Comparison of ENCODE assay signal across 8 mouse cellular contexts in the genomic region with DNA sequence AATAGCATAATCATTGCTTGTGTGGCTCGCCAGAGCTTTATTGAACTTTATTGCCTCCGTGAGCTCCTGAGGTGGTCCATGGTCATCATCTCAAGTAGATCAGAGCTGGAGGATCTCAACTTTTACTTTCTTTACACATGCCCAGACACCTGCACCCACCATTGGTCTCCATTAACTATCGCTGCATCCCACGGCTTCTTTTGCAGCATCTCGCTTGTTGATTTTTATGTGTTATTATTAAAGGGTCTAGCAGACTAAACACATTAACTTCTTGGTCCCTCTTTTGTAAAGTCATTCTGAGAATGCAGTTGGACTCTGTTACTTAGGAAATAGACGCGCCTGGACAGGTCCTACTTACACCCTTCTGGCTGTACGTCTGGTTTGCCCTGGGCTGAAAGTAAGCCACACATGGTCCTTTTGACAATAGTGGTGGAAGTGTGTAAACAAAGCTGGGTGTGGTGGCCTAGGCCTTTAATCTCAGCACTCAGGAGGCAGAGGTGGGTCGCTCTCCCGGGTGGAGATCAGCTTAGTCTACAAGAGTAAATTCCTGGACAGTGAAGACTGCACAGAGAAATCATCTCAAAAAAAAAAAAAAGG. TPM values are rescaled to one million over a fixed set of nuclear protein-coding genes. Genes with fewer than 3 reads are reported as not detected.
A peak's percentile ranks its signal among the peaks of the same experiment; 100 is the strongest.
DNase-seq lines count a peak whose midpoint lies in the region; ATAC-seq and TF ChIP-seq lines count a peak whose summit lies in the region.

No protein-coding gene starts in this region.

- ATAC-seq in megakaryocyte, adult 5-6 weeks (ENCODE audit: poor library complexity, severe bottlenecking): no peak
- no peak for ATAC-seq in limb, embryonic 11.5 days (ENCODE audit: insufficient number of reproducible peaks, low FRiP score, low TSS enrichment, low read depth)
- ATAC-seq in stomach, embryonic 14.5 days (ENCODE audit: insufficient number of reproducible peaks, insufficient read depth, low FRiP score, low read depth): no peak

- WGBS in cerebellum, adult 2 months: 92% methylated on average over 10 of the region's 10 CpGs
- 89% methylated on average over 10 of the region's 10 CpGs for WGBS in limb, embryonic 11.5 days
- WGBS in stomach, embryonic 14.5 days: 81% methylated on average over 10 of the region's 10 CpGs

- H3K27ac ChIP-seq in cerebellum, adult 2 months (ENCODE audit: insufficient read depth, low read length): no peak overlapping the region
- no peak overlapping the region for H3K27ac ChIP-seq in limb, embryonic 11.5 days (replicated peaks; ENCODE audit: low read depth, low read length)
- H3K27ac ChIP-seq in stomach, embryonic 14.5 days (ENCODE audit: low read length): peak overlapping the region; percentile 72; the same call in 1 of the 2 replicates

- no peak for TF ChIP-seq POLR2A in cerebellum, adult 2 months (IDR thresholded peaks at IDR 0.05; ENCODE audit: borderline replicate concordance, insufficient read depth, low read length)

- H3K4me1 ChIP-seq in cerebellum, adult 2 months (ENCODE audit: control insufficient read depth, insufficient read depth, low read length): peaks cover 8% of the 10 kb centered on the region; the same call in 1 of the 2 replicates
- peaks cover 34% of the 10 kb centered on the region for H3K4me1 ChIP-seq in megakaryocyte, embryonic 14.5 days
- 0 out of 2 replicates have a peak, but pooled peaks cover 2% of the 10 kb centered on the region for H3K4me1 ChIP-seq in limb, embryonic 11.5 days (ENCODE audit: control insufficient read depth, insufficient read depth, low read length)
- 0 out of 2 replicates have a peak, but pooled peaks cover 9% of the 10 kb centered on the region for H3K4me1 ChIP-seq in stomach, embryonic 14.5 days (ENCODE audit: control insufficient read depth, insufficient read depth, low read length)

- H3K36me3 ChIP-seq in megakaryocyte, embryonic 14.5 days (replicated peaks; ENCODE audit: low read length): peaks cover 9% of the 10 kb centered on the region
- no peaks in the 10 kb centered on the region for H3K36me3 ChIP-seq in limb, embryonic 11.5 days (ENCODE audit: control insufficient read depth, insufficient read depth, low read length)
- no peaks in the 10 kb centered on the region for H3K36me3 ChIP-seq in stomach, embryonic 14.5 days (ENCODE audit: control insufficient read depth, insufficient read depth, low read length)

- H3K27me3 ChIP-seq in cerebellum, adult 2 months (ENCODE audit: control insufficient read depth, insufficient read depth, low read length): no peaks in the 10 kb centered on the region
- H3K27me3 ChIP-seq in megakaryocyte, embryonic 14.5 days (replicated peaks): no peaks in the 10 kb centered on the region
- H3K27me3 ChIP-seq in limb, embryonic 11.5 days (ENCODE audit: control insufficient read depth, insufficient read depth, low read length): no peaks in the 10 kb centered on the region
- H3K27me3 ChIP-seq in stomach, embryonic 14.5 days (ENCODE audit: control insufficient read depth, insufficient read depth, low read length): no peaks in the 10 kb centered on the region

- TF ChIP-seq CTCF in cerebellum, adult 2 months (IDR thresholded peaks at IDR 0.05; ENCODE audit: borderline replicate concordance, insufficient read depth, low read depth, low read length): no peak

- no peaks in the 10 kb centered on the region for H3K9me3 ChIP-seq in megakaryocyte, embryonic 14.5 days
- H3K9me3 ChIP-seq in limb, embryonic 11.5 days (ENCODE audit: control insufficient read depth, low read length): no peaks in the 10 kb centered on the region
- H3K9me3 ChIP-seq in stomach, embryonic 14.5 days (ENCODE audit: control insufficient read depth, low read depth, low read length): no peaks in the 10 kb centered on the region

- DNase-seq in cerebellum, adult 2 months: no peak
- no peak for DNase-seq in cerebellum, postnatal 4 days (ENCODE audit: low spot score in 2 of 2)
- DNase-seq in limb, embryonic 11.5 days (ENCODE audit: low spot score): no peak
- no peak for DNase-seq in adrenal gland, postnatal 4 days (ENCODE audit: low spot score in 2 of 2)
- no peak for DNase-seq in adrenal gland, postnatal 14 days

- peak overlapping the region; percentile 84 for H3K4me3 ChIP-seq in cerebellum, adult 2 months (replicated peaks; ENCODE audit: insufficient read depth, low read depth, low read length)
- H3K4me3 ChIP-seq in megakaryocyte, embryonic 14.5 days (replicated peaks): peak overlapping the region; percentile 99
- H3K4me3 ChIP-seq in limb, embryonic 11.5 days (ENCODE audit: low read depth, low read length): 0 out of 2 replicates have a peak overlapping the region, but pooled peaks have one; percentile 98
- H3K4me3 ChIP-seq in stomach, embryonic 14.5 days (ENCODE audit: low read depth, low read length): peak overlapping the region; percentile 98; the same call in 1 of the 2 replicates

- H3K4me2 ChIP-seq in limb, embryonic 11.5 days (ENCODE audit: low read depth, severe bottlenecking): no peak overlapping the region
- peak overlapping the region; percentile 40 for H3K4me2 ChIP-seq in stomach, embryonic 14.5 days (replicated peaks; ENCODE audit: low read depth, low read length)

- H3K9ac ChIP-seq in limb, embryonic 11.5 days (ENCODE audit: low read length): no peak overlapping the region
- no peak overlapping the region for H3K9ac ChIP-seq in stomach, embryonic 14.5 days (replicated peaks; ENCODE audit: low read depth, low read length)

RNA-seq across cellular contexts. Expression of a gene that starts 0.8 kb away (rescaled TPM):
- polyA plus RNA-seq in cerebellum, adult 2 months (2012; rRNA removed): 48.3 and 50.3 TPM in 2 replicates
- 4.3 and 5.8 TPM in 2 replicates for polyA plus RNA-seq in megakaryocyte, embryonic 14.5 days (2012; ENCODE audit: insufficient read depth, low replicate concordance)
- 65.5 and 82.0 TPM in 2 replicates for total RNA-seq in megakaryocyte, adult 5-6 weeks (2015)
- 147 and 182 TPM in 2 replicates for total RNA-seq in megakaryocyte, adult 5-6 weeks (2017)
- 84.9 and 85.7 TPM in 2 replicates for polyA plus RNA-seq in limb, embryonic 11.5 days (2014; fragmentation: Nextera tagmentation; extraction: Ambion mirVana)
- polyA plus RNA-seq in stomach, embryonic 14.5 days (2014; fragmentation: Nextera tagmentation; extraction: Ambion mirVana): 95.3 and 104 TPM in 2 replicates
- total RNA-seq in adrenal gland, postnatal 4 days (2021): 100 to 1,000 TPM in 1 of 2 experiments, 10 to 100 TPM in 1; 90.4 to 102 TPM
- 90.7 and 103 TPM in 2 replicates for total RNA-seq in adrenal gland, postnatal 14 days (2021)

RNA-seq across cellular contexts. Expression of a gene that starts 13.2 kb away (rescaled TPM):
- 59.1 and 61.6 TPM in 2 replicates for polyA plus RNA-seq in cerebellum, adult 2 months (2012; rRNA removed)
- polyA plus RNA-seq in megakaryocyte, embryonic 14.5 days (2012; ENCODE audit: insufficient read depth, low replicate concordance): 134 and 294 TPM in 2 replicates
- total RNA-seq in megakaryocyte, adult 5-6 weeks (2015): 370 and 380 TPM in 2 replicates
- 240 and 272 TPM in 2 replicates for total RNA-seq in megakaryocyte, adult 5-6 weeks (2017)
- 102 and 121 TPM in 2 replicates for polyA plus RNA-seq in limb, embryonic 11.5 days (2014; fragmentation: Nextera tagmentation; extraction: Ambion mirVana)
- polyA plus RNA-seq in stomach, embryonic 14.5 days (2014; fragmentation: Nextera tagmentation; extraction: Ambion mirVana): 52.9 and 59.8 TPM in 2 replicates
- 100 to 1,000 TPM in 1 of 2 experiments, 10 to 100 TPM in 1; 97.9 to 105 TPM for total RNA-seq in adrenal gland, postnatal 4 days (2021)
- 146 and 162 TPM in 2 replicates for total RNA-seq in adrenal gland, postnatal 14 days (2021)

RNA-seq across cellular contexts. Expression of a gene that starts 51.6 kb away (rescaled TPM):
- 18.1 and 18.4 TPM in 2 replicates for polyA plus RNA-seq in cerebellum, adult 2 months (2012; rRNA removed)
- polyA plus RNA-seq in megakaryocyte, embryonic 14.5 days (2012; ENCODE audit: insufficient read depth, low replicate concordance): 26.5 and 65.3 TPM in 2 replicates
- 42.8 and 45.4 TPM in 2 replicates for total RNA-seq in megakaryocyte, adult 5-6 weeks (2015)
- 42.5 and 42.9 TPM in 2 replicates for total RNA-seq in megakaryocyte, adult 5-6 weeks (2017)
- polyA plus RNA-seq in limb, embryonic 11.5 days (2014; fragmentation: Nextera tagmentation; extraction: Ambion mirVana): 28.7 and 29.3 TPM in 2 replicates
- polyA plus RNA-seq in stomach, embryonic 14.5 days (2014; fragmentation: Nextera tagmentation; extraction: Ambion mirVana): 30.6 and 31.7 TPM in 2 replicates
- total RNA-seq in adrenal gland, postnatal 4 days (2021): 10 to 100 TPM; 27.3 to 31.4 TPM
- 21.2 and 23.9 TPM in 2 replicates for total RNA-seq in adrenal gland, postnatal 14 days (2021)

RNA-seq across cellular contexts. Expression of a gene that starts 56.4 kb away (rescaled TPM):
- polyA plus RNA-seq in cerebellum, adult 2 months (2012; rRNA removed): 12.3 and 13.1 TPM in 2 replicates
- polyA plus RNA-seq in megakaryocyte, embryonic 14.5 days (2012; ENCODE audit: insufficient read depth, low replicate concordance): 8.7 and 27.1 TPM in 2 replicates
- 3.8 and 5.7 TPM in 2 replicates for total RNA-seq in megakaryocyte, adult 5-6 weeks (2015)
- total RNA-seq in megakaryocyte, adult 5-6 weeks (2017): 10.6 and 12.0 TPM in 2 replicates
- 14.1 and 15.3 TPM in 2 replicates for polyA plus RNA-seq in limb, embryonic 11.5 days (2014; fragmentation: Nextera tagmentation; extraction: Ambion mirVana)
- 11.5 and 14.2 TPM in 2 replicates for polyA plus RNA-seq in stomach, embryonic 14.5 days (2014; fragmentation: Nextera tagmentation; extraction: Ambion mirVana)
- 10 to 100 TPM; 17.6 to 22.7 TPM for total RNA-seq in adrenal gland, postnatal 4 days (2021)
- 13.4 and 18.4 TPM in 2 replicates for total RNA-seq in adrenal gland, postnatal 14 days (2021)
